Mouse (Mus musculus): ENCODE data around the gene Mfap5. TPM values are rescaled to one million over a fixed set of nuclear protein-coding genes. Genes with fewer than 3 reads are reported as not detected.
"Not testable (repeated sequence)": the region's sequence is repeated elsewhere in the genome, so short reads cannot be mapped to it uniquely, and the experiment has no call there.

Gene Mfap5
- polyA plus RNA-seq, 1 experiment from 2014 or later: 32.9 TPM

DNA sequence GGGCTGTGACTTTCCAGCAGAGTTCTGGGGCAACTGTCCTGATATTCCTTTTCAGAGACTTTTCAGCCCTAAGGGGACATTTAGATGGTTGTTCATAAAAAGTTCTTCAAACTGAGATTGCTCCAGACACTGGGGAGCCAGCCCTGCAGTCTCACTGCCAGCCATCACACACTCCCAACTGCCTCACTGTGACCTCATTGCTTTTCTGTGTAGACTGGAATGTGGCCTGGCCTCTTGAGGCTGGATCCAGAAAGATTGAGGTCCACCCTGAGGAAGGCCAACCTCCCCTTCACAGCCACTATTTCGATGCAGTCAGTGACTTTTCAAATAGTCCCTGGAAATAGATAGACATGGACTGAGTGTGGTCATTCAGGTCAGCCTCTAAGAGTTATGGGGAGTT is 12.0 kb downstream of the Mfap5 start:
- Histone ChIP-seq H3K9ac (no peak overlapping the region), H3K4me3 (no peak overlapping the region), H3K27ac (no peak overlapping the region), H3K27me3 (no peaks in the 10 kb centered on the region), H3K4me2 (no peak overlapping the region), H3K9me3 (replicated peaks) (no peaks in the 10 kb centered on the region), H3K36me3 (no peaks in the 10 kb centered on the region), H3K4me1 (replicated peaks) (no peaks in the 10 kb centered on the region)
- ATAC-seq (replicated peaks; ENCODE audit: insufficient number of reproducible peaks, insufficient read depth, low FRiP score, low read depth): no peak
- 71% methylated on average over 1 of the region's 1 CpGs for WGBS

DNA sequence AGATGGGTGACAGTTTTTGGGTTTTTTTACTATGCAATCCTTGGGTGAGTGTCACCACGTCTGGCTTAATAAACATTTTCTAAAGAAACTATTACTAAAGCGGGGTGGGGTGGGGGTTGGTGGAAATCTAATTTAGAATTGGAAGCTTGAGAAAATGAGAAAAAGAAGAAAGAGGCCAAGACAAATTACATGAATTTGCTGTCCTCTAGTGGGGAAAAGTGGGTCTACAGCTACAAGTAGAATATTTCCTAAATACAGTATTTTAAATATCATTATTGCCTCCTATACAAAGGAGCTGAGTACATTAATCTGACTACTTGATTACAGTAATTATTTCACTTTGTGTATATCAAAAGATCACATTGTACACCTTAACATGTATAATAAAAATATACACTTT is 13.7 kb downstream of the Mfap5 start:
- no peak overlapping the region for H3K4me2 ChIP-seq
- 32% methylated on average over 2 of the region's 2 CpGs for WGBS
- H3K9me3 ChIP-seq (replicated peaks): no peaks in the 10 kb centered on the region
- no peak overlapping the region for H3K27ac ChIP-seq
- no peaks in the 10 kb centered on the region for H3K27me3 ChIP-seq
- no peaks in the 10 kb centered on the region for H3K4me1 ChIP-seq (replicated peaks)
- no peak overlapping the region for H3K9ac ChIP-seq
- no peak overlapping the region for H3K4me3 ChIP-seq
- H3K36me3 ChIP-seq: no peaks in the 10 kb centered on the region
- no peak for ATAC-seq (replicated peaks; ENCODE audit: insufficient number of reproducible peaks, insufficient read depth, low FRiP score, low read depth)

DNA sequence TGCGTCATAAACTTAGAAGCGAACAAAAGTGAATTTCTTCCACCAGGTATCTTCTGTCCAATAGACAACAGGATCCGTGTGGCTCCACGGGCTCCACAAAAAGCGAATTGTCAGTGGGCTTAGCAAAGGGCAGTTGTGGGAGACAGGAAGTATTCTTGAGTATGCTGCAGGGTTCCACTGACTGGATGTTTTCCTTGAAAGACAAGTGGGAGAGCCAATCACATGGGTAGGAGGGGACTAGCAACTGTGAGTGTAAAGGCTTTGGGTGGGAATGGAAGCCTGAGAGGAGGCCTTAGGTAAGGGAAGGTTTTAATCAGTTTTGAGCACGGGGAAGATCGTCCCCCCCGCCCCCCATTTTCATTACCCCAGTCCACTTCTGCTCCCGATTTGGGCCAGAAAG is 16.9 kb downstream of the Mfap5 start:
- no peaks in the 10 kb centered on the region for H3K27me3 ChIP-seq
- H3K27ac ChIP-seq: no peak overlapping the region
- no peak overlapping the region for H3K9ac ChIP-seq
- no peak overlapping the region for H3K4me2 ChIP-seq
- WGBS: 62% methylated on average over 9 of the region's 9 CpGs
- no peaks in the 10 kb centered on the region for H3K36me3 ChIP-seq
- no peaks in the 10 kb centered on the region for H3K9me3 ChIP-seq (replicated peaks)
- H3K4me1 ChIP-seq (replicated peaks): no peaks in the 10 kb centered on the region
- H3K4me3 ChIP-seq: no peak overlapping the region
- 0 out of 2 replicates have a peak, but pooled peaks have one; percentile 44 for ATAC-seq (replicated peaks; ENCODE audit: insufficient number of reproducible peaks, insufficient read depth, low FRiP score, low read depth)

DNA sequence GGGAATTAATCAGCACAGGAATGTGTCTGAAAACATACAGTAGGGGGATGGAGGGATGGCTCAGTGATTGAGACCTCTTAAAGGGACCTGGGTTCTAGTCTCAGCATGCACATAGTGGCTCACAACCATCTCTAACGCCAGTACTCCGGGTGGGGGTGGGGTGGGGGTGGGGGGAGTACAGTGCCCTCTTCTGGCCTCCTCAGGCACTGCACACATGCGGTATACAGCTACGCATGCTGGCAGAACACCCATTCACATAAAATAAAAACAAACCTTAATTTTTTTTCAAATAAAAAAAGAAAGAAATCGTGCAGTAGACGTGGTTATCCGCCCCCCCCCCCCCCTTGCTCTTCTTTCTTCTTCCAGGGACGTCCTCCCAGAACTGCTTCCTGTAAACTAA is 17.6 kb downstream of the Mfap5 start:
- no peak for ATAC-seq (replicated peaks; ENCODE audit: insufficient number of reproducible peaks, insufficient read depth, low FRiP score, low read depth)
- H3K9me3 ChIP-seq (replicated peaks): no peaks in the 10 kb centered on the region
- no peak overlapping the region for H3K4me2 ChIP-seq
- no peaks in the 10 kb centered on the region for H3K36me3 ChIP-seq
- H3K27ac ChIP-seq: no peak overlapping the region
- WGBS: 77% methylated on average over 8 of the region's 8 CpGs
- no peak overlapping the region for H3K4me3 ChIP-seq
- no peaks in the 10 kb centered on the region for H3K27me3 ChIP-seq
- no peak overlapping the region for H3K9ac ChIP-seq
- no peaks in the 10 kb centered on the region for H3K4me1 ChIP-seq (replicated peaks)

DNA sequence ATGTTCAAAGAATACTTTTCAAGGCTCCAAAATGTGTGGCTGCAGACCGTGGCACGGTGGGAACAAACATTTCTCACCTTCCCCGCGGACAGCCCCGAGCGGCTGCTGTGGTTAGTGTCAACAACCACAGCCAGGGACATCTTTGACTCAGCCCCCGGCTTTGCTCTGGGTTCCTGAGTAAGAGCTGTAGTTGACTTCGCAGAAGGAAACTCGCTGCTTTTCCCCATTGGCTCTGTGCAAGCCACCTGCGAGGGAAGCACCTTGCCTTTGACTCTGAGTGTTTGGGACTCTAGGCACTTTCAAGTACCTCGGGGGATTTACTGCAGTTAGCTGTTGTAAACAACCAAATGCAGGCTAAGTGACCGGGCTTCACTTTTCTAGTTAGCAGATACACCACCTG is 22.0 kb downstream of the Mfap5 start:
- H3K27me3 ChIP-seq: no peaks in the 10 kb centered on the region
- no peak overlapping the region for H3K27ac ChIP-seq
- no peaks in the 10 kb centered on the region for H3K9me3 ChIP-seq (replicated peaks)
- H3K4me2 ChIP-seq: peak overlapping the region; percentile 7; the same call in 1 of the 2 replicates
- H3K4me1 ChIP-seq (replicated peaks): no peaks in the 10 kb centered on the region
- WGBS: 23% methylated on average over 12 of the region's 12 CpGs
- H3K36me3 ChIP-seq: no peaks in the 10 kb centered on the region
- H3K4me3 ChIP-seq: no peak overlapping the region
- H3K9ac ChIP-seq: no peak overlapping the region
- no peak for ATAC-seq (replicated peaks; ENCODE audit: insufficient number of reproducible peaks, insufficient read depth, low FRiP score, low read depth)

DNA sequence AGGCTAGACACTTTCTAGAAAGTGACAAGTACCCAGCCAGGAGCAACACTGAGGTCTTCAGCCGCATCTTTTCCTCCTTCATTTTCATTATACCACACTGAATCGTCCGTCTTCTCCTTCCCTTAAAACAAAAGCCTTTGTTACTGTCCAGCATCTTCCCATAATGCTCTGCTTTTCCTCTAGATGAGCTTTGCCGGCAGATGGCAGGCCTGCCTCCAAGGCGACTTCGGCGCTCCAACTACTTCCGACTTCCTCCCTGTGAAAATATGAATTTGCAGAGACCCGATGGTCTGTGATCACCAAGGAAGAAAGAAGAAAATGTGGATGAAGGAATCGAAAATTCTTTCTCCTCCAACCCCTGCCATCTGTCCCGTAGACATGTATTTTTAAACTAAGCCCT is 22.5 kb downstream of the Mfap5 start:
- 0 out of 2 replicates have a peak, but pooled peaks cover 2% of the 10 kb centered on the region for H3K4me1 ChIP-seq (replicated peaks)
- H3K27me3 ChIP-seq: no peaks in the 10 kb centered on the region
- ATAC-seq (replicated peaks; ENCODE audit: insufficient number of reproducible peaks, insufficient read depth, low FRiP score, low read depth): no peak
- no peaks in the 10 kb centered on the region for H3K9me3 ChIP-seq (replicated peaks)
- H3K9ac ChIP-seq: no peak overlapping the region
- H3K4me2 ChIP-seq: no peak overlapping the region
- 79% methylated on average over 11 of the region's 11 CpGs for WGBS
- no peaks in the 10 kb centered on the region for H3K36me3 ChIP-seq
- H3K27ac ChIP-seq: no peak overlapping the region
- H3K4me3 ChIP-seq: no peak overlapping the region

DNA sequence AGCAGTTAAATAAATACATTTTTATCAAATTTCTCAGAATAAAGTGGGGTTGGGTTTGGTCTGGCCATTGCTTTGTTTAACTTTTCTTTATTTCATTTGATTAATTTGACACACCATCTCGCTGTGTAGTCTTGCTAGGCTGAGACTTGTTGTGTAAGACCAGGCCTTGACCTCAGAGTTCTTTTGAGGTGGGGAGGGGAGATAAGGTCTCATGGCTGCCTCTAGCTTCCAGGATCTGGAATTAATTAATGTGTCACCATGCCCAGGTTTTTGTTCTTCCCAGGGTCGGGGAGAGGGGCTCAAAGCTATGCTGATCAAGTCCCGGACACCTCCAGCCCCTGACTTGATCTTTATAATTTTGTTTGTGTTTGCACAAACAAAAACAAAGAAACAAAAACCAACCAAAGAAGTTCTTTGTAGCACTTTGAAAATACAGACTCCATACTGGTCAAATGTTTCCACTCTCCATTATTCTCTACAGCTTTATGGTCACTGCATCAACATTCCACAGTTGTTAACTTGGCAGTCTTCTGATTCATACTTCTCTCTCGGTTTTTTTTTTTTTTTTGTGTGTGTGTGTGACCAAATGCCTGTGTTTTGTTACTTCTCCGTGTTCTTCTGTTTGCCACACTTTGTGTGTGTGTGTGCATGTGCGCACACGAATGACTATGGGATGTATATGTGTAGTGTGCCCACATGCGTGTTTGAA is 26.0 kb downstream of the Mfap5 start:
- Histone ChIP-seq H3K4me3 (no peak overlapping the region), H3K9ac (no peak overlapping the region), H3K4me2 (no peak overlapping the region), H3K27ac (no peak overlapping the region), H3K27me3 (no peaks in the 10 kb centered on the region), H3K9me3 (replicated peaks) (no peaks in the 10 kb centered on the region), H3K36me3 (no peaks in the 10 kb centered on the region), H3K4me1 (replicated peaks) (0 out of 2 replicates have a peak, but pooled peaks cover 2% of the 10 kb centered on the region)
- no peak for ATAC-seq (replicated peaks; ENCODE audit: insufficient number of reproducible peaks, insufficient read depth, low FRiP score, low read depth)
- WGBS: 72% methylated on average over 8 of the region's 8 CpGs

DNA sequence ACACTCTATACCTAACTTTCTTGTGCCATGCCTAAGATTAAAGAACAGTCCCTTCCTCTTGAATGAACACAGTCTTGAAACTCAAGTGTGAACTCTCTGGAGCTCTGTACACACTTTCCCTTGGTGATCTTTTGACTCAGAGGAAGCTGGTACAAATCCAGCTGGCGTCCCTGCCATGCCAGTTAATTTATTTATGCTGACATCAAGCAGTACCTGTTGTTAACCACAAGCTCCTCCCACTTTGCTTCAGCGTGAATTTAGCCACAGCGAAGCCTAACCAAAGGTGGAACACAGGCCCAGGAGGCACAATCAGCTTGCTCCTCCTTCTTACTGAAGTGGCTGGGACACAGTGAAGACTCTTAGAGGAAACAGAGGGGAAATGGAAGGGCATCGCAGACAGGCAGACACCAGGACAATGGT is 27.2 kb downstream of the Mfap5 start:
- Histone ChIP-seq H3K27me3 (no peaks in the 10 kb centered on the region), H3K4me1 (replicated peaks) (0 out of 2 replicates have a peak, but pooled peaks cover 2% of the 10 kb centered on the region), H3K9me3 (replicated peaks) (no peaks in the 10 kb centered on the region), H3K9ac (no peak overlapping the region), H3K36me3 (no peaks in the 10 kb centered on the region), H3K27ac (no peak overlapping the region), H3K4me2 (peak overlapping the region; percentile 43), H3K4me3 (0 out of 2 replicates have a peak overlapping the region, but pooled peaks have one; percentile 11)
- no peak for ATAC-seq (replicated peaks; ENCODE audit: insufficient number of reproducible peaks, insufficient read depth, low FRiP score, low read depth)
- WGBS: 14% methylated on average over 4 of the region's 4 CpGs

DNA sequence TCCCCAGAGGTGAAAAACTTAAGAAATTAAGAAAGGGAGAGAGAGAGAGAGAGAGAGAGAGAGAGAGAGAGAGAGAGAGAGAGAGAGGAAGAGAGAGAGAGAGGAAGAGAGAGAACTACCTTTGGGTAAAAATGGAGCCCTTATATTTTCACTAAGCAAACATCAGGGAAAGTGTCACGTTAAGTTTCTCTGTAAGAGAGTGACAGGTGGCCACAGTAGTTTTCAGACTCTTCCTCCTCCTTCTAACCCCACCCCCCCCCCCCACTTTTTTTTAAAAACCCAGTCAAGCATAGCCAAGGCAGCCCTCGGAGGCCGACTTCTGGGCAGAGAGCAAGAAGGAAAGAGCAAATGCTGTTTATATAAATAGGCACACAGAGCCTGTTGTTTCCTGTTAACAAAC is 28.4 kb downstream of the Mfap5 start:
- Histone ChIP-seq H3K9me3 (replicated peaks) (no peaks in the 10 kb centered on the region), H3K9ac (no peak overlapping the region), H3K36me3 (no peaks in the 10 kb centered on the region), H3K27ac (no peak overlapping the region), H3K4me1 (replicated peaks) (0 out of 2 replicates have a peak, but pooled peaks cover 2% of the 10 kb centered on the region), H3K4me3 (no peak overlapping the region), H3K4me2 (no peak overlapping the region), H3K27me3 (no peaks in the 10 kb centered on the region)
- ATAC-seq (replicated peaks; ENCODE audit: insufficient number of reproducible peaks, insufficient read depth, low FRiP score, low read depth): no peak
- 72% methylated on average over 3 of the region's 3 CpGs for WGBS

DNA sequence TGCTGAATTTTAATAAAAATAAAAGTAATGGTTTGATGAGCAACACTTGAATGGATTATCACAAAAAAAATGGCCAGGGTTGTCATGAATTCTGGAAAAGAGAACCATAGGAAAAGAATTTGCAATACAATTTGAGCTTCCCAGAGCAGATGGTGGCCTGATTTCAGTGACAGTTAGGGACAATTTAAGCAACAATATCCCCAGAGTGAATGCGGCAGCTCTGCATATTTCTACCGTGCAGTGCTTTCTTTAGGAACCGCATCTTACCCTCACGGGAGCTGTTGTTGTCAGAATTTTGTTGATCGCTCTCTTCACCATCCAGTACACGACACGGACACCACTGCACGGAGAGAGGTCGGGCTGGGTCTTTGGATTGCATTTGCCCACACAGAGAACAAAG is 33.9 kb downstream of the Mfap5 start:
- Histone ChIP-seq H3K4me1 (replicated peaks) (no peaks in the 10 kb centered on the region), H3K27ac (no peak overlapping the region), H3K36me3 (no peaks in the 10 kb centered on the region), H3K9ac (no peak overlapping the region), H3K9me3 (replicated peaks) (no peaks in the 10 kb centered on the region), H3K4me2 (no peak overlapping the region), H3K4me3 (no peak overlapping the region), H3K27me3 (no peaks in the 10 kb centered on the region)
- ATAC-seq (replicated peaks; ENCODE audit: insufficient number of reproducible peaks, insufficient read depth, low FRiP score, low read depth): no peak
- WGBS: 89% methylated on average over 9 of the region's 9 CpGs

DNA sequence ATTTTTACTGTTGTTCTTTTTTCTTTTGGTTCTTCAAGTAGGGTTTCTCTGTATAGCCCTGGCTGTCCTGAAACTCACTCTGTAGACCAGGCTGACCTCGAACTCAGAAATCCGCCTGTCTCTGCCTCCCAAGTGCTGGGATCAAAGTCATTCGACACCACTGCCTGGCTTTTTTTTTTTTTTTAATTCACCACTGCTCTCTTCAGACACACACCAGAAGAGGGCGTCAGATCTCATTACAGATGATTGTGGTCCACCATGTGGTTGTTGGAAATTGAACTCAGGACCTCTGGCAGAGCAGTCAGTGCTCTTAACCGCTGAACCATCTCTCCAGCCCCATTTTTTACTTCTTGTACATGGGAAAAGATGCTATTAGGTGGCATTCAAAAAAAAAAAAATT is 36.8 kb downstream of the Mfap5 start:
- H3K4me2 ChIP-seq; H3K9ac ChIP-seq; H3K27ac ChIP-seq; H3K27me3 ChIP-seq; ATAC-seq (replicated peaks; ENCODE audit: insufficient number of reproducible peaks, insufficient read depth, low FRiP score, low read depth); H3K36me3 ChIP-seq; H3K4me3 ChIP-seq; H3K9me3 ChIP-seq (replicated peaks); H3K4me1 ChIP-seq (replicated peaks): not testable (repeated sequence)
- WGBS: 79% methylated on average over 5 of the region's 5 CpGs

DNA sequence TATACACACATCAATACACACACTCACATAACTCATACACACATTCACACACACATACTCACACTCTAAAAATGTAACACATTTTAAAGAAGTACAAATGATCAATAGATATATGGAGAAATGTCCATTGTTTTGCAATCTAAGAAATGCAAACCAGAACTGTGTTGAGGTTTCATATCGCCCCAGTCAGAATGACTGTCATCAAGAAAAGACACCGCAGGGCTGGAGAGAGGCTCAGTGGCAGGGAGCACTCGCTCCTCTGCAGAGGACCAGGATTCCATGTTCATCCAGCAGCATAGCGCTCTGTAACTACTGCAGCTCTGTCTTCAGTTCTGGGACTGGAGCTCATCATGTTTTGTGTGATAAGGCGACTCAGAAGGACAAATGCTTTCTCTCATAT is 37.9 kb downstream of the Mfap5 start:
- H3K9me3 ChIP-seq (replicated peaks): no peaks in the 10 kb centered on the region
- H3K27me3 ChIP-seq: no peaks in the 10 kb centered on the region
- no peaks in the 10 kb centered on the region for H3K36me3 ChIP-seq
- no peak overlapping the region for H3K27ac ChIP-seq
- H3K4me1 ChIP-seq (replicated peaks): no peaks in the 10 kb centered on the region
- H3K4me2 ChIP-seq: no peak overlapping the region
- ATAC-seq (replicated peaks; ENCODE audit: insufficient number of reproducible peaks, insufficient read depth, low FRiP score, low read depth): no peak
- 60% methylated on average over 5 of the region's 5 CpGs for WGBS
- H3K9ac ChIP-seq: no peak overlapping the region
- H3K4me3 ChIP-seq: no peak overlapping the region
